Mouse (Mus musculus) embryo, embryonic 11.5 days (tissue): ENCODE results near the gene 1500011B03Rik.

Source experiments
- DNase-seq: peaks from one replicate; pipeline ENCODE4 v3.0.0-alpha.2; 2012; ENCODE audit warnings: low read depth, low spot score

Gene 1500011B03Rik

DNA sequence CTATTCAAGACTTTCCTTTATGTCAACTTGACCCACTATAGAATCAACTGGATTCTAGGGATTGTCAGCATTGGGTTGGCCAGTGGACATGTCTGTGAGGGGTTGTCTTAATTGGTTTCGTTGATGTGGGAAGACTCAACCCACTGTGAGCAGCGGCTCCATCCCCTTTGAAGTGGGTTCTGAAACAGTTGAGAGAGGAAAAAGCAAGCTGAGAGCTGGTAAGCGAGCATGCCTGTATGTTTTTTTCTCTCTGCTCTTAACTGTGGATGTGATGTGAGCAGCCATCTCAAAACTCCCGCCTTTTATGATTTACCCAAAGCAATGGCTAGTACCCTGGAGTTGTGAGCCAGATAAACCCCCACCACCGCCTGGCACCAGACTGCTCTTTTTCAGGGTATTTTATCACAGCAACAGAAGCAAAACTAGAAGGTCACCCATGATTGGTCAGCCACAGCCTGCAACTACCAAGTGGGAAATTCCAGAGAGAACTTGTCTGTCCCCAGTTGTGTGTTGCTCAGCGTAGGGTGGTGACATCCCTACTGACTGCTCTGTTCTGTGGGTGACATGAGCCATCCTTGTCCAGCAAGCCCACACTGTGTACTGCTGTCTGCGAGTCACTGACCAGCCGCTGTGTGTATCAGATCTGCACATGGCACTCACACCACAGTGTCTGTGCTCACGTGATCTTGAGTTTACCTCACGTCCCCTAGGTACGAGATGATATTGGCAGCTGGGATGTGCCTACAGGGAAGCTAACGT lies 39.7 kb downstream of the 1500011B03Rik start:
- DNase-seq, result no peak

GRCm38 (mm10) chr5:114782991-114783390 lies 40.3 kb downstream of the 1500011B03Rik start:
- DNase-seq, result no peak

DNA sequence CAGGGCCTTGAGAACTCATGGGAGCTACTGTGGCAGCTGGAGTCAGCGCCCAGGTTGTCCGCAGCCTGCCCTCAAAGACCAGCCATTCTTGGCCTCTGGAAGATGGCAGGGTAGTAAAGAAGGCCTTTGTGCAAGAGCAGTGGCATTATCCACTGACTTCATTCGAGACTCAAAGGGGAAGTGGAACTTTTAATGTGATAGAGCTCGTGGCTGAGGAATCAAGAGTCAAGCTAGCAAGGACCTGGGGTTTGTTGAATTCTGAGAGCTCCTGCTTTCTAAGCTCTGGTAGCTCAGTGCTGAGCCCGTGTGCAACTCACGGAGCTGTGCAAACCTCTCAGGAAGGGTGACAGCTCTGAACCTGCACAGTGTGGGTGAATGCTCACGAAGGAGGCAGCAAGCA lies 42.4 kb downstream of the 1500011B03Rik start:
- DNase-seq, result no peak

GRCm38 (mm10) chr5:114779956-114780489 lies 43.2 kb downstream of the 1500011B03Rik start:
- no peak for DNase-seq

GRCm38 (mm10) chr5:114776174-114776573 lies 47.1 kb downstream of the 1500011B03Rik start:
- no peak for DNase-seq

DNA sequence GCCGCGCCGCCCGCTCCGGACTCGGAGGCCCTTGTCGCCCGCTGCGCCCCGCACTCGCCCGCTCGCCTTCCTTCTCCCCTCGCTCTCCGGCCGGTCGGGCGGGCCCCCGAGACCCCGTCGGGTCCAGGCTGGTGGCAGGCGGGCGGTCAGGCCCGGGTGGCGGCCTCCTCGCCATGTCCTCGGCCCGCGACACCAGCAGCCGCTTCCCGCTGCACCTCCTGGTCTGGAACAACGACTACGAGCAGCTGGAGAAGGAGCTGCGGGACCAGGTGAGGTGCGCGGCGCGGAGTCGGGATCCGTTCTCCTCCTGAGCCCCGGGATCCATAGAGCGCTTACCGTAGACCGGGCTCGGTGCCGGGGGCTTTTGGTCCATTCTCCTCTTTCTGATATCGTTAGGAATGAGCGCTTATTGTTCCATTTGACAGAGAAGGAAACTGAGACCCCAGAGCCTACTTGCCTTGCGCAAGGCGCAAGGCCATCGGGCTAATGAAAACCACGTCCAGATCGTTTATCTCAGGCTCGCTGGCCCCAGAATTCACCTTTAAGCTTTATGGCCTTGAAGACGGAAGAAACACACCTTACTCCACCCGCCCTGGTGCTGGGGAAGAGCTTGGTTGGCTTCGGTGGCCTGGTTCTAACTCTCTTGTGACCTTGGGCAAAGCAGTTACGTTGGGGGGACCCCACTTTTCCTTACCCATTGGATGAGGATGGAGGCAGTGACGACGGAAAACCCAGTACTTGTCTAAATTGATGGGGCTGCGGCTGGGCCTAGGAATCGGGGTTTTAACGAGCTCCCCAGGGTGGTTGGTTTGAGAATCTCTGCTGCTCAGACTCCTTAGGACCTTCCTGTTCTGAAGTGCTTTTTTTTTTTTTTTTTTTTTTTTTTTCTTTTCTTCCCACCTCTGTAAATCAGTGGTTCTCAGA lies 48.0 kb downstream of the 1500011B03Rik start, which contains the start of gene Git2:
Gene Git2, minus strand, starts transcription at position 462 of the 924 bp plus-strand sequence.
- no peak for DNase-seq

- DNase-seq, result peak; percentile 85
These were observed 48.7 kb downstream of the 1500011B03Rik start, which contains the start of gene Ankrd13a for GRCm38 (mm10) chr5:114774403-114775051. Gene Ankrd13a (plus strand): TSS chr5:114774677.

- DNase-seq, result no peak
These were observed 49.5 kb downstream of the 1500011B03Rik start for GRCm38 (mm10) chr5:114773780-114774179.

DNA sequence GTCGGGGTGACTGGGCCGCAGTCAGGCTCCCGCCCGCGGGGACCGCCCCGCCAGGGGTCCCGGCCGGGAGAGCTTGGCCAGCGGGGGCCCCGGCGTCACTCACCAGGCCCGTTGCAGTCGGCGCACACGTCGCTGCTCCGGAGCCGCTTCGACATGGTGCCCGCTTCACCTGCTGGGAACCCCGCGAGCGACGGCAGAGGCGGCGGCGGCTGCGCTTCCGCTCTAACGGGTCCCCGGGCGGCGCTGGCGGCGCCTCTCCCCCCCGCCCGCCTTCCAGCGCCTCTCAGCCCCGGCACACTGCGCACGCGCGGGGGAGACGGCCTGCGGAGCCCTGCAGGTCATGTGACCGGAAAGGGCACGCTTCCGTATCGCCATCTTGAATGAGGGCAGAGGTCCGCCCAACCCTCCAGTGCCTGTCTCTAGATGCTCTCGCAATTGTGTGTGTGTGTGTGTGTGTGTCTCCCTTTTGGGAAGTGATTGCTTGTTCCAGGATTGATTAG lies 50.0 kb downstream of the 1500011B03Rik start:
- DNase-seq, result peak; percentile 94

- DNase-seq, result no peak
These were observed 50.6 kb downstream of the 1500011B03Rik start for GRCm38 (mm10) chr5:114772456-114773203.

- DNase-seq, result no peak
These were observed 51.5 kb downstream of the 1500011B03Rik start for GRCm38 (mm10) chr5:114771796-114772195.

- DNase-seq, result no peak
These were observed 53.5 kb downstream of the 1500011B03Rik start for GRCm38 (mm10) chr5:114769786-114770185.

GRCm38 (mm10) chr5:114767185-114767584 lies 56.1 kb downstream of the 1500011B03Rik start:
- no peak for DNase-seq

DNA sequence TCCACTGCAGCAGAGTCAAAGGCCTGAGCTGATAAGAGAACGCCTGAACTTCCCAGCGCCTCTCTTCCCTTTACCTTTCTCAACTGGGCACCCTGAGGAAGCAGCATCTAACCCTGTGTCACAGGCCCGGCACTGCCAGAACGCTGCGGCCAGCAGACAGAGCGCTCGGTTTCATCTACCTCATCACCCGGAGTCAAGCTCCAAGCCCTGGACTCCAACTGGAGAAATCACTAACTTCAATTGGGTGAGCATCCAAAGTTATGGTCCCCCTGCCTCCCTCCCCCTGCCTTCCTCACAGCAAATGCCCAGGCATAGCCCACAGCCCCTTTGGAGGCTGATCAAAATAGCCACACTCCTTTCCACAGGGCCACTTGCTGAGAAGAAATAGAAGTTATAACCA lies 56.6 kb downstream of the 1500011B03Rik start:
- DNase-seq, result no peak

GRCm38 (mm10) chr5:114764812-114765735 lies 58.2 kb downstream of the 1500011B03Rik start:
- no peak for DNase-seq

GRCm38 (mm10) chr5:114761980-114762379 lies 61.3 kb downstream of the 1500011B03Rik start:
- DNase-seq, result no peak

- DNase-seq, result no peak
These were observed 63.7 kb downstream of the 1500011B03Rik start for GRCm38 (mm10) chr5:114759536-114760090.
